Comparison of ENCODE assay signal across 19 mouse cellular contexts in genomic region chr15:83007346-83007920, GRCm38 (mm10). TPM values are rescaled to one million over a fixed set of nuclear protein-coding genes. Genes with fewer than 3 reads are reported as not detected.
DNase-seq lines count a peak whose midpoint lies in the region; ATAC-seq and TF ChIP-seq lines count a peak whose summit lies in the region.
"Had no signal": no experiment of that assay in that cellular context is flagged by ENCODE, and none has a peak within 500 bp of the region (broad histone marks: within the 10 kb centered on the region; RNA-seq: fewer than 3 reads in every experiment).

No protein-coding gene starts in this region.

- no peak for ATAC-seq in lung, embryonic 15.5 days (ENCODE audit: borderline replicate concordance, extremely low read depth, low FRiP score, low TSS enrichment)
- no peak for ATAC-seq in liver, embryonic 14.5 days (ENCODE audit: insufficient read depth)
- no peak for ATAC-seq in stomach, postnatal 0 days (ENCODE audit: low FRiP score, low TSS enrichment)
- ATAC-seq: hindbrain, embryonic 16.5 days had no signal

- H3K27me3 ChIP-seq in lung, embryonic 15.5 days, result peaks cover 11% of the 10 kb centered on the region; the same call in 1 of the 2 replicates
- no peaks in the 10 kb centered on the region for H3K27me3 ChIP-seq in liver, embryonic 14.5 days (ENCODE audit: control insufficient read depth, insufficient read depth, low read length)
- no peaks in the 10 kb centered on the region for H3K27me3 ChIP-seq in stomach, postnatal 0 days (ENCODE audit: control insufficient read depth, insufficient read depth, low read length)

- WGBS in lung, embryonic 15.5 days, result 27% methylated on average over 15 of the region's 15 CpGs
- 49% methylated on average over 15 of the region's 15 CpGs for WGBS in lung, adult 2 months
- WGBS in liver, embryonic 14.5 days (ENCODE audit: insufficient replicate concordance), result 64% methylated on average over 15 of the region's 15 CpGs
- 23% methylated on average over 15 of the region's 15 CpGs for WGBS in stomach, postnatal 0 days

- DNase-seq in lung, adult 2 months, result no peak
- DNase-seq in R1 (ENCODE audit: low read depth, low spot score), result peak; percentile 72
- no peak for DNase-seq in liver, embryonic 14.5 days (ENCODE audit: low read depth in 3 of 3, low spot score in 3 of 3)
- no peak for DNase-seq in stomach, postnatal 0 days (ENCODE audit: low spot score)
- no peak for DNase-seq in frontal cortex, postnatal 25 days (ENCODE audit: low spot score in 2 of 2)
- no peak for DNase-seq in layer of hippocampus, postnatal 36 days
- no peak for DNase-seq in gastrocnemius, adult 2 months
- DNase-seq: adrenal gland, adult 2 months; cerebellum, adult 9-11 months; gastrocnemius, postnatal 14 days; heart, adult 18-20 months; heart, postnatal 4 days; midbrain, embryonic 14.5 days; thymus, adult 2 months had no signal

- no peak for TF ChIP-seq POLR2A in lung, adult 2 months (IDR thresholded peaks at IDR 0.05; ENCODE audit: borderline replicate concordance, extremely low read depth, low read depth, low read length)

- H3K4me3 ChIP-seq in lung, embryonic 15.5 days, result no peak overlapping the region
- H3K4me3 ChIP-seq in lung, adult 2 months (replicated peaks; ENCODE audit: extremely low read depth, low read depth, low read length), result no peak overlapping the region
- H3K4me3 ChIP-seq in liver, embryonic 14.5 days (ENCODE audit: insufficient read depth in 1 of 2, low read depth in 2 of 2, low read length in 2 of 2), result no peak overlapping the region
- H3K4me3 ChIP-seq in stomach, postnatal 0 days (ENCODE audit: low read depth, low read length), result no peak overlapping the region
- no peak overlapping the region for H3K4me3 ChIP-seq in gastrocnemius, adult 2 months
- H3K4me3 ChIP-seq: embryonic facial prominence, embryonic 15.5 days; heart, embryonic 15.5 days; megakaryocyte, embryonic 14.5 days had no signal

- H3K4me1 ChIP-seq in lung, embryonic 15.5 days, result peaks cover 36% of the 10 kb centered on the region
- H3K4me1 ChIP-seq in lung, adult 2 months (ENCODE audit: control insufficient read depth, insufficient read depth, low read length), result no peaks in the 10 kb centered on the region
- peaks cover 0 to 10% of the 10 kb centered on the region in 2 experiments; a peak in 2 of 4 replicates for H3K4me1 ChIP-seq in liver, embryonic 14.5 days (replicated peaks; ENCODE audit: control insufficient read depth in 2 of 2, insufficient read depth in 2 of 2, low read length in 1 of 2)
- no peaks in the 10 kb centered on the region for H3K4me1 ChIP-seq in stomach, postnatal 0 days (replicated peaks; ENCODE audit: control insufficient read depth, insufficient read depth)

- H3K9ac ChIP-seq in lung, embryonic 15.5 days, result no peak overlapping the region
- no peak overlapping the region for H3K9ac ChIP-seq in liver, embryonic 14.5 days (replicated peaks)
- H3K9ac ChIP-seq in stomach, postnatal 0 days (ENCODE audit: low read length), result no peak overlapping the region
- H3K9ac ChIP-seq: embryonic facial prominence, embryonic 15.5 days; heart, embryonic 15.5 days had no signal

- no peaks in the 10 kb centered on the region for H3K9me3 ChIP-seq in lung, embryonic 15.5 days
- no peaks in the 10 kb centered on the region for H3K9me3 ChIP-seq in liver, embryonic 14.5 days (ENCODE audit: control insufficient read depth, low read length)
- no peaks in the 10 kb centered on the region for H3K9me3 ChIP-seq in stomach, postnatal 0 days (ENCODE audit: control insufficient read depth, low read length)
- H3K9me3 ChIP-seq: embryonic facial prominence, embryonic 15.5 days; heart, embryonic 15.5 days; megakaryocyte, embryonic 14.5 days had no signal

- no peak for TF ChIP-seq CTCF in lung, adult 2 months (IDR thresholded peaks at IDR 0.05; ENCODE audit: insufficient read depth, low read length)
- no peak for TF ChIP-seq CTCF in liver, embryonic 14.5 days (IDR thresholded peaks at IDR 0.05; ENCODE audit: low read depth)
- no peak for TF ChIP-seq CTCF in stomach, postnatal 0 days (IDR thresholded peaks at IDR 0.05; ENCODE audit: low read depth)
- TF ChIP-seq CTCF in gastrocnemius, adult 2 months (IDR thresholded peaks at IDR 0.05), result no peak

- H3K4me2 ChIP-seq in lung, embryonic 15.5 days, result peak overlapping the region; percentile 11; the same call in 1 of the 2 replicates
- 0 out of 2 replicates have a peak overlapping the region, but pooled peaks have one; percentile 24 for H3K4me2 ChIP-seq in liver, embryonic 14.5 days (ENCODE audit: low read depth)
- peak overlapping the region; percentile 39 for H3K4me2 ChIP-seq in stomach, postnatal 0 days (replicated peaks; ENCODE audit: low read depth)
- H3K4me2 ChIP-seq: embryonic facial prominence, embryonic 15.5 days; heart, embryonic 15.5 days had no signal

- no peak for TF ChIP-seq EP300 in liver, embryonic 14.5 days (IDR thresholded peaks at IDR 0.05; ENCODE audit: low read depth)
- TF ChIP-seq EP300 in stomach, postnatal 0 days (optimal IDR thresholded peaks at IDR 0.05), result no peak

- H3K27ac ChIP-seq in lung, embryonic 15.5 days, result no peak overlapping the region
- H3K27ac ChIP-seq in liver, embryonic 14.5 days, result no peak overlapping the region
- H3K27ac ChIP-seq in stomach, postnatal 0 days (replicated peaks), result no peak overlapping the region
- no peak overlapping the region for H3K27ac ChIP-seq in gastrocnemius, adult 2 months
- H3K27ac ChIP-seq: embryonic facial prominence, embryonic 15.5 days; heart, embryonic 15.5 days had no signal

- H3K36me3 ChIP-seq in lung, embryonic 15.5 days, result no peaks in the 10 kb centered on the region
- H3K36me3 ChIP-seq in liver, embryonic 14.5 days (replicated peaks; ENCODE audit: control insufficient read depth, insufficient read depth, low read depth), result no peaks in the 10 kb centered on the region
- no peaks in the 10 kb centered on the region for H3K36me3 ChIP-seq in stomach, postnatal 0 days (ENCODE audit: control insufficient read depth, insufficient read depth, low read length)
- H3K36me3 ChIP-seq: embryonic facial prominence, embryonic 15.5 days; heart, embryonic 15.5 days had no signal

- intact Hi-C loops in gastrocnemius, adult 2 months (cut with DNase I), result no loop called here

RNA-seq across cellular contexts. Expression of gene Tcf20, which starts 19.8 kb away (rescaled TPM):
- polyA plus RNA-seq in lung, embryonic 15.5 days (2015; fragmentation: Nextera tagmentation; extraction: Ambion mirVana), result 7.2 TPM in 2 replicates
- polyA plus RNA-seq in lung, adult 2 months (2012; rRNA removed), result 12.6 and 16.8 TPM in 2 replicates
- polyA plus RNA-seq in liver, embryonic 14.5 days (2012; rRNA removed), result 4.3 and 5.7 TPM in 2 replicates
- polyA plus RNA-seq in liver, embryonic 14.5 days (2014; fragmentation: Nextera tagmentation; extraction: Ambion mirVana), result 2.9 and 3.2 TPM in 2 replicates
- polyA plus RNA-seq in stomach, postnatal 0 days (2015; fragmentation: Nextera tagmentation; extraction: Ambion mirVana), result 3.6 and 3.7 TPM in 2 replicates
- total RNA-seq in layer of hippocampus, postnatal 36 days (2021), result 100 to 1,000 TPM; 212 to 230 TPM
- 10 to 100 TPM; 28.9 to 33.6 TPM for total RNA-seq in gastrocnemius, adult 2 months (2021)

RNA-seq across cellular contexts. Expression of gene Nfam1, which starts 25.7 kb away (rescaled TPM):
- 3.5 and 3.8 TPM in 2 replicates for polyA plus RNA-seq in lung, embryonic 15.5 days (2015; fragmentation: Nextera tagmentation; extraction: Ambion mirVana)
- polyA plus RNA-seq in lung, adult 2 months (2012; rRNA removed), result 13.7 and 19.3 TPM in 2 replicates
- polyA plus RNA-seq in liver, embryonic 14.5 days (2012; rRNA removed), result 3.6 TPM in 2 replicates
- polyA plus RNA-seq in liver, embryonic 14.5 days (2014; fragmentation: Nextera tagmentation; extraction: Ambion mirVana), result 5.0 and 5.9 TPM in 2 replicates
- polyA plus RNA-seq in stomach, postnatal 0 days (2015; fragmentation: Nextera tagmentation; extraction: Ambion mirVana), result 1.3 and 1.4 TPM in 2 replicates
- 1 to 10 TPM; 1.8 to 2.1 TPM for total RNA-seq in layer of hippocampus, postnatal 36 days (2021)
- total RNA-seq in gastrocnemius, adult 2 months (2021), result under 1 TPM; 0.41 to 0.98 TPM
